21 mouse cellular contexts compared by ENCODE assay signal in the genomic region with DNA sequence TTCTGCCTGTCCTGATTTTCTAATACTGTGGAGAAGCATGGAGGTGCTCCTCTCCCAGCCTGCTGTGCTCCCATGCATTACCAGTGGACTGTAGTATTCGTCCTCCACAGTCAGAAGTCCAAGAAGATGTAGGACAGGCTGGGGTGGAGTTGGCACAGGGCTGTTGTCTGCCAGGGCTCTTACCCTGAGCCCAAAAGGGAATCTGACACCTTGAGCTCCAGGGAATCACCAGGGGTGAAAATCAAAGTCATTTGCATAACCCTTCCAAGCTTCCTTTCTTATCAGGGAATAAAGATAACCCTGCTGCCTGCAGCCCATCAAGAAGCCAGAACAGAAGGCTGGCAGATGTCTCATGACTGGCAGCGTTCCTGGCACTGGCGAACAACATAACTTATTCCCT.
DNase-seq lines count a peak whose midpoint lies in the region; ATAC-seq and TF ChIP-seq lines count a peak whose summit lies in the region.
"Had no signal": no experiment of that assay in that cellular context is flagged by ENCODE, and none has a peak within 500 bp of the region (broad histone marks: within the 10 kb centered on the region; RNA-seq: fewer than 3 reads in every experiment).

No protein-coding gene starts in this region.

- no peak overlapping the region for H3K4me2 ChIP-seq in heart, embryonic 12.5 days
- H3K4me2 ChIP-seq: embryonic facial prominence, embryonic 15.5 days; heart, embryonic 13.5 days; hindbrain, embryonic 13.5 days had no signal

- ATAC-seq in cerebellum, adult (ENCODE audit: insufficient number of reproducible peaks, low FRiP score, low TSS enrichment), result no peak
- ATAC-seq in heart, embryonic 12.5 days (ENCODE audit: insufficient number of reproducible peaks, low FRiP score), result no peak
- ATAC-seq: forebrain, embryonic 14.5 days; hindbrain, postnatal 0 days had no signal

- intact Hi-C loops in heart, postnatal 10 days (cut with DNase I), result loop anchor here (10.0 kb wide), 1 partner anchor 240 kb away; no protein-coding TSS in a partner anchor

- no peak for TF ChIP-seq POLR2A in cortical plate, adult 2 months (IDR thresholded peaks at IDR 0.05; ENCODE audit: extremely low read depth, insufficient read depth, low read length)

- no peak overlapping the region for H3K4me3 ChIP-seq in heart, embryonic 12.5 days
- no peak overlapping the region for H3K4me3 ChIP-seq in cortical plate, adult 2 months (ENCODE audit: insufficient read depth, low read length)
- H3K4me3 ChIP-seq: embryonic facial prominence, embryonic 15.5 days; erythroblast, embryonic 14.5 days; forebrain, embryonic 10.5 days; heart, embryonic 13.5 days; hindbrain, embryonic 13.5 days had no signal

- no peaks in the 10 kb centered on the region; the same call in 1 of the 2 replicates for H3K27me3 ChIP-seq in heart, embryonic 12.5 days (replicated peaks)
- H3K27me3 ChIP-seq: embryonic facial prominence, embryonic 15.5 days; heart, embryonic 13.5 days had no signal

- WGBS in heart, embryonic 12.5 days, result 16% methylated on average over 3 of the region's 3 CpGs

- 0 out of 2 replicates have a peak, but pooled peaks cover 6% of the 10 kb centered on the region for H3K9me3 ChIP-seq in heart, embryonic 12.5 days (replicated peaks)
- H3K9me3 ChIP-seq: embryonic facial prominence, embryonic 15.5 days; forebrain, embryonic 10.5 days; heart, embryonic 13.5 days; hindbrain, embryonic 13.5 days had no signal

- no peak overlapping the region for H3K9ac ChIP-seq in heart, embryonic 12.5 days
- H3K9ac ChIP-seq: embryonic facial prominence, embryonic 15.5 days; heart, embryonic 13.5 days; hindbrain, embryonic 13.5 days had no signal

- H3K4me1 ChIP-seq in heart, embryonic 12.5 days (replicated peaks), result peaks cover 18% of the 10 kb centered on the region; the same call in 1 of the 2 replicates
- peaks cover 3% of the 10 kb centered on the region; the same call in 1 of the 2 replicates for H3K4me1 ChIP-seq in cortical plate, adult 2 months (ENCODE audit: control insufficient read depth, insufficient read depth, low read length)
- H3K4me1 ChIP-seq: embryonic facial prominence, embryonic 15.5 days had no signal

- no peak overlapping the region for H3K27ac ChIP-seq in heart, embryonic 12.5 days (ENCODE audit: poor library complexity, severe bottlenecking)
- peak overlapping the region; percentile 15; the same call in 1 of the 2 replicates for H3K27ac ChIP-seq in cortical plate, adult 2 months (ENCODE audit: insufficient read depth, low read length)
- H3K27ac ChIP-seq: embryonic facial prominence, embryonic 15.5 days; forebrain, embryonic 10.5 days; heart, embryonic 13.5 days; hindbrain, embryonic 13.5 days; hindbrain, postnatal 0 days had no signal

- H3K36me3 ChIP-seq in heart, embryonic 12.5 days, result no peaks in the 10 kb centered on the region
- H3K36me3 ChIP-seq: embryonic facial prominence, embryonic 15.5 days; forebrain, embryonic 10.5 days; heart, embryonic 13.5 days; hindbrain, embryonic 13.5 days had no signal

- peak; percentile 21 for DNase-seq in cerebellum, adult 8-10 months
- DNase-seq in heart, adult 18-20 months, result peak; percentile 31 to 60
- DNase-seq in heart, postnatal 4 days, result no peak
- peak; percentile 11 to 21 for DNase-seq in heart, postnatal 10 days
- DNase-seq in yolk sac, embryonic 10.5 days (ENCODE audit: low spot score), result no peak
- DNase-seq: adrenal gland, postnatal 10 days; cerebellum, adult 9-11 months; embryo, embryonic 11 days; gastrocnemius, postnatal 10 days; kidney, adult 11 months; kidney, adult 9 months had no signal

- no peak for TF ChIP-seq CTCF in cortical plate, adult 2 months (IDR thresholded peaks at IDR 0.05; ENCODE audit: extremely low read depth, insufficient read depth, low read length)

Comparison
In these comparisons a context has a peak if more than half of its experiments do, and no peak if none do; other contexts are left out.
1. DNase-seq: peak in cerebellum, adult 8-10 months (single experiment), heart, adult 18-20 months (2 of 2) and heart, postnatal 10 days (2 of 2); none in heart, postnatal 4 days (single experiment) and yolk sac, embryonic 10.5 days (single experiment).